Mouse (Mus musculus): ENCODE results near the gene Lyrm2. TPM values are rescaled to one million over a fixed set of nuclear protein-coding genes. Genes with fewer than 3 reads are reported as not detected.
A peak's percentile ranks its signal among the peaks of the same experiment; 100 is the strongest.

The Lyrm2 gene
- total RNA-seq (2014; fragmentation: Nextera tagmentation) (34.3 and 42.0 TPM in 2 replicates), total RNA-seq (2017) (110 and 115 TPM in 2 replicates), polyA plus RNA-seq (2012) (1.6 and 3.2 TPM in 2 replicates)

GRCm38 (mm10) chr4:32799966-32800576 lies at the start of gene Lyrm2:
Gene Lyrm2 (plus strand): TSS chr4:32800253.
- no peak for TF ChIP-seq GATA1 (IDR thresholded peaks at IDR 0.05; ENCODE audit: borderline replicate concordance, low read length)
- TF ChIP-seq GATA2 (IDR thresholded peaks at IDR 0.05; ENCODE audit: borderline replicate concordance, low read depth, low read length), result no peak
- no peak for TF ChIP-seq TAL1 (conservative IDR thresholded peaks at IDR 0.05; ENCODE audit: low read depth, low read length)
- no peak for TF ChIP-seq CTCF (IDR thresholded peaks at IDR 0.05; ENCODE audit: low read depth, low read length)
- no peak for TF ChIP-seq POLR2AphosphoS5 (IDR thresholded peaks at IDR 0.05; ENCODE audit: insufficient replicate concordance, low read depth, low read length)
- H3K36me3 ChIP-seq (replicated peaks), result peaks cover 11% of the 10 kb centered on the region

GRCm38 (mm10) chr4:32750711-32751110 lies 49.3 kb upstream of the Lyrm2 start:
- Histone ChIP-seq H3K4me3 (ENCODE audit: low read depth, low read length) (no peak overlapping the region), H3K9me3 (replicated peaks) (no peaks in the 10 kb centered on the region), H3K27me3 (ENCODE audit: insufficient read depth, low read length) (no peaks in the 10 kb centered on the region), H3K36me3 (replicated peaks) (peaks cover 91% of the 10 kb centered on the region), H3K4me1 (ENCODE audit: insufficient read depth, low read depth, low read length) (no peaks in the 10 kb centered on the region)
- TF ChIP-seq CTCF (IDR thresholded peaks at IDR 0.05; ENCODE audit: low read depth, low read length) (no peak), TAL1 (conservative IDR thresholded peaks at IDR 0.05; ENCODE audit: low read depth, low read length) (no peak), POLR2AphosphoS5 (IDR thresholded peaks at IDR 0.05; ENCODE audit: insufficient replicate concordance, low read depth, low read length) (no peak), GATA2 (IDR thresholded peaks at IDR 0.05; ENCODE audit: borderline replicate concordance, low read depth, low read length) (no peak), GATA1 (IDR thresholded peaks at IDR 0.05; ENCODE audit: borderline replicate concordance, low read length) (no peak)
- ATAC-seq (ENCODE audit: extremely low read depth, insufficient number of reproducible peaks, low FRiP score, poor library complexity, severe bottlenecking), result no peak
- DNase-seq (ENCODE audit: low spot score), result no peak

More at GRCm38 (mm10) chr4:32799966-32800576, at the start of gene Lyrm2:
- Histone ChIP-seq H3K27me3 (ENCODE audit: insufficient read depth, low read length) (no peaks in the 10 kb centered on the region), H3K4me3 (ENCODE audit: low read depth, low read length) (peak within 1 kb of the TSS; percentile 94), H3K4me1 (ENCODE audit: insufficient read depth, low read depth, low read length) (peaks cover 12% of the 10 kb centered on the region), H3K9me3 (replicated peaks) (no peaks in the 10 kb centered on the region)
- DNase-seq (ENCODE audit: low spot score), result peak; percentile 92
- ATAC-seq (ENCODE audit: extremely low read depth, insufficient number of reproducible peaks, low FRiP score, poor library complexity, severe bottlenecking), result peak; percentile 84

- no peak overlapping the region for H3K4me3 ChIP-seq (ENCODE audit: low read depth, low read length)
- TF ChIP-seq TAL1 (conservative IDR thresholded peaks at IDR 0.05; ENCODE audit: low read depth, low read length) (no peak), CTCF (IDR thresholded peaks at IDR 0.05; ENCODE audit: low read depth, low read length) (no peak), GATA2 (IDR thresholded peaks at IDR 0.05; ENCODE audit: borderline replicate concordance, low read depth, low read length) (no peak), GATA1 (IDR thresholded peaks at IDR 0.05; ENCODE audit: borderline replicate concordance, low read length) (no peak), POLR2AphosphoS5 (IDR thresholded peaks at IDR 0.05; ENCODE audit: insufficient replicate concordance, low read depth, low read length) (no peak)
- peaks cover 83% of the 10 kb centered on the region for H3K36me3 ChIP-seq (replicated peaks)
- ATAC-seq (ENCODE audit: extremely low read depth, insufficient number of reproducible peaks, low FRiP score, poor library complexity, severe bottlenecking) (no peak), DNase-seq (ENCODE audit: low spot score) (no peak)
- H3K4me1 ChIP-seq (ENCODE audit: insufficient read depth, low read depth, low read length), result no peaks in the 10 kb centered on the region
- no peaks in the 10 kb centered on the region for H3K27me3 ChIP-seq (ENCODE audit: insufficient read depth, low read length)
- H3K9me3 ChIP-seq (replicated peaks), result no peaks in the 10 kb centered on the region
These were observed 42.6 kb upstream of the Lyrm2 start for GRCm38 (mm10) chr4:32757430-32757829.

- peaks cover 2% of the 10 kb centered on the region; the same call in 1 of the 2 replicates for H3K4me1 ChIP-seq (ENCODE audit: insufficient read depth, low read depth, low read length)
- DNase-seq (ENCODE audit: low spot score) (no peak), ATAC-seq (ENCODE audit: extremely low read depth, insufficient number of reproducible peaks, low FRiP score, poor library complexity, severe bottlenecking) (no peak)
- no peaks in the 10 kb centered on the region for H3K9me3 ChIP-seq (replicated peaks)
- no peaks in the 10 kb centered on the region for H3K27me3 ChIP-seq (ENCODE audit: insufficient read depth, low read length)
- TF ChIP-seq TAL1 (conservative IDR thresholded peaks at IDR 0.05; ENCODE audit: low read depth, low read length) (no peak), GATA1 (IDR thresholded peaks at IDR 0.05; ENCODE audit: borderline replicate concordance, low read length) (no peak)
- H3K4me3 ChIP-seq (ENCODE audit: low read depth, low read length), result no peak overlapping the region
- H3K36me3 ChIP-seq (replicated peaks), result peaks cover 87% of the 10 kb centered on the region
These were observed 32.6 kb upstream of the Lyrm2 start for GRCm38 (mm10) chr4:32767471-32767870.

GRCm38 (mm10) chr4:32768046-32768445 lies 32.0 kb upstream of the Lyrm2 start:
- no peaks in the 10 kb centered on the region for H3K9me3 ChIP-seq (replicated peaks)
- H3K27me3 ChIP-seq (ENCODE audit: insufficient read depth, low read length), result no peaks in the 10 kb centered on the region
- peaks cover 2% of the 10 kb centered on the region; the same call in 1 of the 2 replicates for H3K4me1 ChIP-seq (ENCODE audit: insufficient read depth, low read depth, low read length)
- ATAC-seq (ENCODE audit: extremely low read depth, insufficient number of reproducible peaks, low FRiP score, poor library complexity, severe bottlenecking), result no peak; the same call in 1 of the 2 replicates
- TF ChIP-seq GATA1 (IDR thresholded peaks at IDR 0.05; ENCODE audit: borderline replicate concordance, low read length) (no peak), POLR2AphosphoS5 (IDR thresholded peaks at IDR 0.05; ENCODE audit: insufficient replicate concordance, low read depth, low read length) (no peak), GATA2 (IDR thresholded peaks at IDR 0.05; ENCODE audit: borderline replicate concordance, low read depth, low read length) (no peak), CTCF (IDR thresholded peaks at IDR 0.05; ENCODE audit: low read depth, low read length) (no peak), TAL1 (conservative IDR thresholded peaks at IDR 0.05; ENCODE audit: low read depth, low read length) (no peak)
- H3K36me3 ChIP-seq (replicated peaks), result peaks cover 87% of the 10 kb centered on the region
- DNase-seq (ENCODE audit: low spot score), result no peak
- H3K4me3 ChIP-seq (ENCODE audit: low read depth, low read length), result no peak overlapping the region

- no peak for TF ChIP-seq GATA2 (IDR thresholded peaks at IDR 0.05; ENCODE audit: borderline replicate concordance, low read depth, low read length)
- TF ChIP-seq CTCF (IDR thresholded peaks at IDR 0.05; ENCODE audit: low read depth, low read length), result 0 out of 2 replicates have a peak, but pooled peaks have one; percentile 10
- peaks cover 90% of the 10 kb centered on the region for H3K36me3 ChIP-seq (replicated peaks)
These were observed 29.7 kb upstream of the Lyrm2 start for GRCm38 (mm10) chr4:32770284-32770810.

More at GRCm38 (mm10) chr4:32770284-32770810, 29.7 kb upstream of the Lyrm2 start:
- no peaks in the 10 kb centered on the region for H3K27me3 ChIP-seq (ENCODE audit: insufficient read depth, low read length)
- H3K4me3 ChIP-seq (ENCODE audit: low read depth, low read length), result no peak overlapping the region
- DNase-seq (ENCODE audit: low spot score) (no peak), ATAC-seq (ENCODE audit: extremely low read depth, insufficient number of reproducible peaks, low FRiP score, poor library complexity, severe bottlenecking) (no peak)
- H3K9me3 ChIP-seq (replicated peaks), result no peaks in the 10 kb centered on the region
- H3K4me1 ChIP-seq (ENCODE audit: insufficient read depth, low read depth, low read length), result peaks cover 2% of the 10 kb centered on the region; the same call in 1 of the 2 replicates

All from G1E (cell line).